Mouse (Mus musculus) lung, postnatal 0 days (tissue): ENCODE results near the gene Asnsd1.

Source experiments
- CTCF ChIP-seq: IDR thresholded peaks from 2 replicates; pipeline ENCODE4 v1.5.1; 2016; ENCODE audit warnings: antibody characterized with exemption, mild to moderate bottlenecking
- EP300 ChIP-seq: IDR thresholded peaks from 2 replicates; pipeline ENCODE4 v1.6.1; 2016; ENCODE audit warnings: antibody characterized with exemption, mild to moderate bottlenecking, control low read depth

- TF ChIP-seq EP300 (no peak), CTCF (no peak)
Observed at GRCm38 (mm10) chr1:53341071-53341470, 11.5 kb downstream of the Asnsd1 start.
